Mouse (Mus musculus): ENCODE results near the gene Usp46. TPM values are rescaled to one million over a fixed set of nuclear protein-coding genes. Genes with fewer than 3 reads are reported as not detected.
"Not testable (repeated sequence)": the region's sequence is repeated elsewhere in the genome, so short reads cannot be mapped to it uniquely, and the experiment has no call there.

The Usp46 gene
- polyA plus RNA-seq, 1 experiment from 2014 or later = 37.9 TPM

DNA sequence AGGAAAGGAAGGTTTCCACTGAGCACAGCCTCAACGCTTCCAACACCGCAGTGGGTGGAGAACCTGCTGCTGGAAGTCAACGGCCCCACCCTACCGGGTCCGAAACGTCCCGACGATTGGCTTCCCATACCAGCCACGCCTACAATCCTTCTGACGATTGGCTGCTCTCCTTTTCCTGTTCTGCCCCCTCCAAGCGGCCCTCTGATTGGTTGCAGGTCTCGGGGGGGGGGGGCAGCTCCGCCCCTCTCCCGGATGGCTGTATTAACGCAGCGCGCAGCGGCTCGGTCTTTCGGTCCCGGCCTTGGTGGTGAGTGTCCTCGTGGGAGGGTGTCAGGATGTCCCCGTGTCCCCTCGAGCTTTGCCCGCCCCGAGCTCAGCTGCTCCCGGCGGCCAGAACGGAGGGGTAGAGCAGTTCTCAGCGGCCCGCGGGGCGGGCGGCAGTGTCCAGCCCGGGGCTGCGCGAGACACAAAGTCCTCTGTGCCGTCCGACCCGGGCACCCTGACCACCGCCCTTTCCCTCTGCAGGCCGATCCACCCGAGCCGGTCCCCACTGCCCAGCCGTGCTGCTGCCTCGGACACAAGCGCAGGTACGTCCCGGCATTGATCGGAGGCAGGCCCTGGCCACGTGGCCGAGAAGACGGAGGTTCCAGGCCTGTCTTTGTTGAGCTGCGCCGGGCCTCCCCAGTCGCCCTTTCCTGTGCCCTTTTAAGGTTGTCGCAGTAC, 24.8 kb upstream of the Usp46 start:
- no peaks in the 10 kb centered on the region for H3K9me3 ChIP-seq (replicated peaks)
- peaks cover 43% of the 10 kb centered on the region for H3K36me3 ChIP-seq
- WGBS = under 1% methylated on average over 56 of the region's 57 CpGs
- peak; percentile 94 for DNase-seq (ENCODE audit: low spot score)
- peak overlapping the region; percentile 99 for H3K4me3 ChIP-seq
- H3K4me1 ChIP-seq = peaks cover 17% of the 10 kb centered on the region
- no peaks in the 10 kb centered on the region for H3K27me3 ChIP-seq (ENCODE audit: low read depth, poor library complexity, severe bottlenecking)
- peak overlapping the region; percentile 99 for H3K27ac ChIP-seq

DNA sequence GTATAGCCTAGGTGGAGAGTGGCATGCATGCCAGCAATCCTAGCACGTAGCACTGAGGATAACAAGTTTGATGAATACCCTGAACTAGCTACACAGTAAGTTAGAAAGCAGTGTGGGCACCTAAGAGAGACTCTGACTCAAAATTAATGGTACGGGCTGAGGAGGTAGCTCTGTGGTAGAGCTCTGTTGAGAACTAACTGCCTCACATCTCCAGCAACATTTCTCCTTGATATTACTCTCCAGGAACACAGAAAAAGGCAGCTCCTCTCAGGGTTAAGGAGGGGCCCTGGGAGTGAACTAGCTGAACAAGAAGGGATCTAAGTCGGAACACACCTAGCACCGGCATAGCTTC, 24.2 kb upstream of the Usp46 start:
- WGBS = 47% methylated on average over 4 of the region's 4 CpGs
- peak overlapping the region; percentile 99 for H3K27ac ChIP-seq

GRCm38 (mm10) chr5:74089643-74090042, 21.4 kb upstream of the Usp46 start:
- 83% methylated on average over 3 of the region's 3 CpGs for WGBS
- Histone ChIP-seq H3K36me3 (peaks cover 10% of the 10 kb centered on the region), H3K4me3 (no peak overlapping the region), H3K4me1 (peaks cover 11% of the 10 kb centered on the region), H3K27ac (no peak overlapping the region), H3K9me3 (replicated peaks) (no peaks in the 10 kb centered on the region), H3K27me3 (ENCODE audit: low read depth, poor library complexity, severe bottlenecking) (no peaks in the 10 kb centered on the region)
- no peak for DNase-seq (ENCODE audit: low spot score)

More for the DNA sequence above, 24.2 kb upstream of the Usp46 start:
- H3K4me3 ChIP-seq = peak overlapping the region; percentile 99
- no peaks in the 10 kb centered on the region for H3K9me3 ChIP-seq (replicated peaks)
- no peaks in the 10 kb centered on the region for H3K27me3 ChIP-seq (ENCODE audit: low read depth, poor library complexity, severe bottlenecking)
- DNase-seq (ENCODE audit: low spot score) = no peak
- peaks cover 38% of the 10 kb centered on the region for H3K36me3 ChIP-seq
- H3K4me1 ChIP-seq = peaks cover 13% of the 10 kb centered on the region

DNA sequence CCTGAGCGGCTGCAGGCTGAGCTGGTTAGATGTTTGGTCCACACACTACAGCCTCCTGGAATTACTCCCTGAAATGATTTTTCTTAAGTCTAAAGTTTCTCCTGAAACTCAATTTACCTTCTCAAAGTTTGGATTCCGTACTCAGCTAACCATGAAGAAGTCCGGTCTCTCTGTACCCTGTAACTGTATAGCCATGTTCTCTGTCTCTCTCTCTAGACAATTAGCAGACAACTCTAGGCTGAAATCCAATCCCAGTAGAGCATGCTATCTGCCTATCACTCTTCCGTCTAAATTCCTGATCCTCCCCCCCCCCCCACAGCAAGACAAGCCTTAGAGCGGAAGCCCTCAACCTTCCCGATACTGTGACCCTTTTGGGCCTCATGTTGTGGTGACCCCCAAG, 13.5 kb upstream of the Usp46 start:
- no peak for DNase-seq (ENCODE audit: low spot score)
- no peaks in the 10 kb centered on the region for H3K36me3 ChIP-seq
- no peaks in the 10 kb centered on the region for H3K9me3 ChIP-seq (replicated peaks)
- H3K27ac ChIP-seq = no peak overlapping the region
- peaks cover 11% of the 10 kb centered on the region for H3K27me3 ChIP-seq (ENCODE audit: low read depth, poor library complexity, severe bottlenecking)
- peaks cover 24% of the 10 kb centered on the region for H3K4me1 ChIP-seq
- WGBS = 89% methylated on average over 6 of the region's 6 CpGs
- H3K4me3 ChIP-seq = no peak overlapping the region

DNA sequence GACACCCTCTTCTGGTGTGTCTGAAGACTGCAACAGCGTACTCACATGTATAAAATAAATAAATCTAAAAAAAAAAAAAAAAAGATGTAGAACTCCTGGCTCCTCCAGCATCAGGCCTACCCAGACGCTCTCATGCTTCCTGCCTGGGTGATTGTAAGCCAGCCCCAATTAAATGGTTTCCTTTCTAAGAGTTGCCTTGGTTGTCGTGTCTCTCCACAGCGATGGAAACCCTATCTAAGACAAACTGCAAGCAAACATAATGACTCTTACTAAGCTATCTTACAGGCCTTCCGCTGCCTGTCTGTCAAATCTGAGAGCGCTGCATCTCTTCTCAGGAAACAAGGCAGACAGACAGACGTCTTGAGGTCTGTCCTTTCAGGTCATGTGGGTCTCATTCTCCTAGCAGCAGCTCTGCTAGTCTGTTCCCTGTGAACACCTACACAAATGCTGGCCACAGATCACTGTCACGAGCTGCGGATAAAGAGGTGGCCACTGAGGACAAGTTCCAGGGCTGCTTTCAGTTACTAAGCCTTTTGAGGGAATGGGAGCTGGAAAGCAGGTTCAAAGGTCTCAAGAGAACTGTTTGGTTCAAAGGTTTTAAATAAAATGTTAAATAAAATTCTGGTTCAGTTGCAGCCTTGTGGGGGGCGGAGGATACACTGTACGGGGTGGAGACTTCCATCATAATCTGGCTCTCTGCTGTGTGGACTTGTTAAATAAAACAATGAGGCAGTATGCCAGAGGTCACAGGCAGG, 10.8 kb upstream of the Usp46 start:
- H3K27me3 ChIP-seq (ENCODE audit: low read depth, poor library complexity, severe bottlenecking) = peaks cover 15% of the 10 kb centered on the region
- peaks cover 31% of the 10 kb centered on the region for H3K4me1 ChIP-seq
- WGBS = 82% methylated on average over 11 of the region's 11 CpGs
- H3K27ac ChIP-seq = 0 out of 2 replicates have a peak overlapping the region, but pooled peaks have one; percentile 3
- DNase-seq (ENCODE audit: low spot score) = no peak
- H3K36me3 ChIP-seq = no peaks in the 10 kb centered on the region
- H3K9me3 ChIP-seq (replicated peaks) = no peaks in the 10 kb centered on the region
- no peak overlapping the region for H3K4me3 ChIP-seq

- no peaks in the 10 kb centered on the region for H3K9me3 ChIP-seq (replicated peaks)
- DNase-seq (ENCODE audit: low spot score) = no peak
- H3K27me3 ChIP-seq (ENCODE audit: low read depth, poor library complexity, severe bottlenecking) = peaks cover 15% of the 10 kb centered on the region
- no peaks in the 10 kb centered on the region for H3K36me3 ChIP-seq
- peaks cover 31% of the 10 kb centered on the region for H3K4me1 ChIP-seq
- H3K4me3 ChIP-seq = no peak overlapping the region
- H3K27ac ChIP-seq = no peak overlapping the region
- WGBS = 95% methylated on average over 1 of the region's 1 CpGs
Measured at GRCm38 (mm10) chr5:74078400-74078799, 10.2 kb upstream of the Usp46 start.

DNA sequence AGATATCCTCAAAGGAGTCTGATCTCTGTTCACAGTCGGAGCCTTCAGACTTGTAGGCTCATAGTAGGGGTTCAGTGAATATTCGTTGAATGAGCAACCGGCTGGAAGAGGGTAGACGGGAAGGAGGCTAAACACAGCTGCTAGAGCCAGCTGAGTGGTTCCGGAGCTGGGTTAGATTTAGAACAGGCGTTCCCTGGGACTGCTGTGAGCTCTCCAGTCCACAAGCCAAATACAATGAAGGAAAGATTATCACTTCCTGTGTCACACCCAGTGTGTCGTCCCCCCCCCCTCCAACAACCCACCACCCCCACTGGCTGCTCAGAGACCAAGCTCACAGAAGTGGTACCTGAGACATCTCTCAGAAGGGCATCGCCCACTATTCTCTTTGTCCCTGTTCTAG, 9.7 kb upstream of the Usp46 start:
- H3K27ac ChIP-seq = no peak overlapping the region

DNA sequence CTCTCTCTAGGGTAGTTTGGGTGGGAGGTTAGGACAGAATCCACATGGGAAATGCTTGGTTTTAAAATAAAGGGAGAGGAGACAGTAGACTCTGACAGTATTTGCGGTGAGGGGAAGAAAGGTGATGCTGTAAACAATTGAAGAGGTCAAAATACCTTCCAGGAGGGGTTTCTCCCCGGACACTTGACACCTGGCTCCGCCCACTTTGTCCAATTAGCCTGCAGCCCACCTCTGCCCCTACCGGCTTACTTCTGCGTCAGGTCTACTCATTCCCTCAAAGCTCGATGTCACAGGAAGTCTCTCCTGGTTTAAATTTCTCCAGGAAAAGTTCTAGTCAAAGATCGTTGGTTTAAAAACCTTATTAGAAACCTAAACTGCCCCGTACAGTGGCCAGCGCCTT, 8.5 kb upstream of the Usp46 start:
- H3K27me3 ChIP-seq (ENCODE audit: low read depth, poor library complexity, severe bottlenecking) = peaks cover 15% of the 10 kb centered on the region
- peak overlapping the region; percentile 32 for H3K4me3 ChIP-seq
- H3K36me3 ChIP-seq = no peaks in the 10 kb centered on the region
- 2% methylated on average over 9 of the region's 9 CpGs for WGBS
- DNase-seq (ENCODE audit: low spot score) = peak; percentile 56
- peaks cover 31% of the 10 kb centered on the region for H3K4me1 ChIP-seq
- no peaks in the 10 kb centered on the region for H3K9me3 ChIP-seq (replicated peaks)
- H3K27ac ChIP-seq = no peak overlapping the region; the same call in 1 of the 2 replicates

More for the DNA sequence above, 9.7 kb upstream of the Usp46 start:
- no peaks in the 10 kb centered on the region for H3K9me3 ChIP-seq (replicated peaks)
- no peak overlapping the region for H3K4me3 ChIP-seq
- no peaks in the 10 kb centered on the region for H3K36me3 ChIP-seq
- H3K27me3 ChIP-seq (ENCODE audit: low read depth, poor library complexity, severe bottlenecking) = peaks cover 15% of the 10 kb centered on the region
- 43% methylated on average over 8 of the region's 8 CpGs for WGBS
- H3K4me1 ChIP-seq = peaks cover 31% of the 10 kb centered on the region
- no peak for DNase-seq (ENCODE audit: low spot score)

GRCm38 (mm10) chr5:74070564-74070963, 2.3 kb upstream of the Usp46 start:
- H3K27me3 ChIP-seq (ENCODE audit: low read depth, poor library complexity, severe bottlenecking); DNase-seq (ENCODE audit: low spot score); H3K4me3 ChIP-seq; H3K9me3 ChIP-seq (replicated peaks); H3K27ac ChIP-seq; H3K36me3 ChIP-seq: not testable (repeated sequence)
- H3K4me1 ChIP-seq = peaks cover 35% of the 10 kb centered on the region
- WGBS = 88% methylated on average over 5 of the region's 5 CpGs

- peak; percentile 80 for DNase-seq (ENCODE audit: low spot score)
- Histone ChIP-seq H3K9me3 (replicated peaks) (no peaks in the 10 kb centered on the region), H3K27me3 (ENCODE audit: low read depth, poor library complexity, severe bottlenecking) (no peaks in the 10 kb centered on the region), H3K27ac (peak overlapping the region; percentile 99), H3K4me3 (peak overlapping the region; percentile 98), H3K36me3 (no peaks in the 10 kb centered on the region), H3K4me1 (peaks cover 49% of the 10 kb centered on the region)
- WGBS = 3% methylated on average over 18 of the region's 18 CpGs
Measured at GRCm38 (mm10) chr5:74068714-74069321, 587 bp upstream of the Usp46 start.

DNA sequence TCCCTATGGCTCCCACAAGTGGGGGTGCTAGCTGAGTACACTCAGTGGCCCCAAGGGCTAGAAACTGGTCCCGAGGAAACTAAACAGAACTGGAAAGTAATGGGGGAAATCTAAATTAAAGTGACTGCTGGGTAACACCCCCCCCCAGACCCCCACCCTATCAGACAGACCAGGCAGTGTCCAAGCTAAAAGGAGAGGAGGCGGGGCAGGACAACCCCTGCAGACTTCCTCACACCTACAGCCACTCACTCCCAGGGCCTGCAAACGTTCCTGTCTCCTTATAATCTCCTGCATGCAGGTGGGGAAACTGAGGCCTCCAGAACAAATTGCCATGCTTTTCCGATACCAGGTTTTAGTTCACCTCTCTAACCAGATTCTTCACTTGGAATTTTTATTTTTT, 885 bp downstream of the Usp46 start:
- H3K9me3 ChIP-seq (replicated peaks) = no peaks in the 10 kb centered on the region
- peaks cover 57% of the 10 kb centered on the region for H3K4me1 ChIP-seq
- H3K27me3 ChIP-seq (ENCODE audit: low read depth, poor library complexity, severe bottlenecking) = no peaks in the 10 kb centered on the region
- DNase-seq (ENCODE audit: low spot score) = peak; percentile 56
- H3K27ac ChIP-seq = peak overlapping the region; percentile 99
- peak overlapping the region; percentile 98 for H3K4me3 ChIP-seq
- WGBS = 8% methylated on average over 4 of the region's 4 CpGs
- H3K36me3 ChIP-seq = peaks cover 3% of the 10 kb centered on the region; the same call in 1 of the 2 replicates

GRCm38 (mm10) chr5:74066416-74067115, 1.7 kb downstream of the Usp46 start:
- Histone ChIP-seq H3K36me3 (peaks cover 3% of the 10 kb centered on the region; the same call in 1 of the 2 replicates), H3K4me1 (peaks cover 61% of the 10 kb centered on the region), H3K9me3 (replicated peaks) (no peaks in the 10 kb centered on the region), H3K4me3 (peak overlapping the region; percentile 98), H3K27ac (peak overlapping the region; percentile 99), H3K27me3 (ENCODE audit: low read depth, poor library complexity, severe bottlenecking) (no peaks in the 10 kb centered on the region)
- peak; percentile 50 for DNase-seq (ENCODE audit: low spot score)
- WGBS = 32% methylated on average over 12 of the region's 12 CpGs
